Mouse (Mus musculus): Measurements from ENCODE around the gene Duoxa1.
"Not testable (repeated sequence)": the region's sequence is repeated elsewhere in the genome, so short reads cannot be mapped to it uniquely, and the experiment has no call there.

The Duoxa1 gene

GRCm38 (mm10) chr2:122313536-122313935, at the start of gene Duoxa1:
Gene Duoxa1, minus strand, starts transcription at chr2:122313730.
- no peak for DNase-seq (ENCODE audit: extremely low spot score, low read depth, low spot score)

GRCm38 (mm10) chr2:122362622-122363523, 49.3 kb upstream of the Duoxa1 start:
- no peak for DNase-seq (ENCODE audit: extremely low spot score, low read depth, low spot score)

GRCm38 (mm10) chr2:122361868-122362621, 48.5 kb upstream of the Duoxa1 start:
- no peak for DNase-seq (ENCODE audit: extremely low spot score, low read depth, low spot score)

GRCm38 (mm10) chr2:122361181-122361580, 47.7 kb upstream of the Duoxa1 start:
- no peak for DNase-seq (ENCODE audit: extremely low spot score, low read depth, low spot score)

GRCm38 (mm10) chr2:122360310-122360709, 46.8 kb upstream of the Duoxa1 start:
- DNase-seq (ENCODE audit: extremely low spot score, low read depth, low spot score): no peak

GRCm38 (mm10) chr2:122356187-122356586, 42.7 kb upstream of the Duoxa1 start:
- DNase-seq (ENCODE audit: extremely low spot score, low read depth, low spot score): no peak

GRCm38 (mm10) chr2:122355389-122355788, 41.9 kb upstream of the Duoxa1 start:
- no peak for DNase-seq (ENCODE audit: extremely low spot score, low read depth, low spot score)

GRCm38 (mm10) chr2:122354191-122354929, 40.8 kb upstream of the Duoxa1 start:
- no peak for DNase-seq (ENCODE audit: extremely low spot score, low read depth, low spot score)

GRCm38 (mm10) chr2:122353765-122354164, 40.2 kb upstream of the Duoxa1 start:
- DNase-seq (ENCODE audit: extremely low spot score, low read depth, low spot score): no peak

- DNase-seq (ENCODE audit: extremely low spot score, low read depth, low spot score): no peak
These were observed 39.5 kb upstream of the Duoxa1 start for GRCm38 (mm10) chr2:122352992-122353391.

GRCm38 (mm10) chr2:122351931-122352329, 38.4 kb upstream of the Duoxa1 start:
- DNase-seq (ENCODE audit: extremely low spot score, low read depth, low spot score): no peak

GRCm38 (mm10) chr2:122351156-122351930, 37.8 kb upstream of the Duoxa1 start:
- no peak for DNase-seq (ENCODE audit: extremely low spot score, low read depth, low spot score)

GRCm38 (mm10) chr2:122349136-122349785, 35.7 kb upstream of the Duoxa1 start:
- DNase-seq (ENCODE audit: extremely low spot score, low read depth, low spot score): no peak

- no peak for DNase-seq (ENCODE audit: extremely low spot score, low read depth, low spot score)
These were observed 35.1 kb upstream of the Duoxa1 start for GRCm38 (mm10) chr2:122348531-122349131.

GRCm38 (mm10) chr2:122347257-122347656, 33.7 kb upstream of the Duoxa1 start:
- no peak for DNase-seq (ENCODE audit: extremely low spot score, low read depth, low spot score)

- DNase-seq (ENCODE audit: extremely low spot score, low read depth, low spot score): not testable (repeated sequence)
These were observed 32.6 kb upstream of the Duoxa1 start for GRCm38 (mm10) chr2:122346164-122346563.

GRCm38 (mm10) chr2:122345106-122345893, 31.8 kb upstream of the Duoxa1 start:
- no peak for DNase-seq (ENCODE audit: extremely low spot score, low read depth, low spot score)

GRCm38 (mm10) chr2:122337291-122337690, 23.8 kb upstream of the Duoxa1 start:
- DNase-seq (ENCODE audit: extremely low spot score, low read depth, low spot score): no peak

- DNase-seq (ENCODE audit: extremely low spot score, low read depth, low spot score): no peak
These were observed 20.6 kb upstream of the Duoxa1 start for GRCm38 (mm10) chr2:122334170-122334569.
